Mouse (Mus musculus) adrenal gland, postnatal 10 days (tissue): ENCODE results near the gene Dmxl2. TPM values are rescaled to one million over a fixed set of nuclear protein-coding genes. Genes with fewer than 3 reads are reported as not detected.

Experiments used
- DNase-seq: peaks from one replicate; pipeline ENCODE4 v3.0.0; 2021; ENCODE audit warnings: mixed read lengths
- total RNA-seq, 2 experiments: library from RNA; stranded (reverse); gene quantifications; 2 replicates each; pipeline ENCODE4 v1.2.3; 2021

The Dmxl2 gene
- total RNA-seq, 2 experiments from 2014 or later = 11.7 to 15.2 TPM

DNA sequence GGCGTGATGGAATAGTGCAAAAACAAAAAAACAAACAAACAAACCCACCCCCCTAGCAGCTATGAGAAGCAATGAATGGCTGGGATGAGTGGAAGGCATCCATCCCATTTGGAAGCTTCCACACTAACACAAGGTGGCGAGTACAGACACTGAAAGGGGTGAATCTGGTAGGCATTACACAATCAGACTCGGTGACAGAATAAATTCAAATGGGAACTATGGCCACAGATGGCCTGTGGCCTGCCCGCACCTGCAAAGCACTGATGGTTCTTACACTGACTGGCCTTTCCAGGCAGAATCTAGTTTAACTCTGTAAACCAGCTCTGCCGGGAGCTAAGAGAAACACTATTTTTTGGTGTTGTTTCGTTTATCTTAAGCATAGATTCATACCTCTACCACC lies 2.1 kb downstream of the Dmxl2 start:
- no peak for DNase-seq

DNA sequence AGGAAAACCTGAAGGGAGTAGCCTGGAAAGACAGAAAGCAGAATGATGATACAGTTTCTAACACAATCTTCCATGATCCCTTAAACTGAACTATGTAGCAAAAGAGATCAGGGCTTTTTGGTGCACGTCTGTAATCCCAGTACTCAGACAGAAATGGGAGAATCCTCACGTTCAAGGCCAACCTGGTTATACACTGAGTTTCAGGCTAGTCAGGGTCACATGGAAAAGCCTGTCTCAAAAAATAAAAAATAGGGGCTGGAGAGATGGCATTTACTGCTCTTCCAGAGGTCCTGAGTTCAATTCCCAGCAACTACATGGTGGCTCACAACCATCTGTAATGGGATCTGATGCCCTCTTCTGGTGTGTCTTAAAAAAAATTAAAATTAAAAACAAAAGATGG lies 11.0 kb downstream of the Dmxl2 start:
- DNase-seq = no peak

DNA sequence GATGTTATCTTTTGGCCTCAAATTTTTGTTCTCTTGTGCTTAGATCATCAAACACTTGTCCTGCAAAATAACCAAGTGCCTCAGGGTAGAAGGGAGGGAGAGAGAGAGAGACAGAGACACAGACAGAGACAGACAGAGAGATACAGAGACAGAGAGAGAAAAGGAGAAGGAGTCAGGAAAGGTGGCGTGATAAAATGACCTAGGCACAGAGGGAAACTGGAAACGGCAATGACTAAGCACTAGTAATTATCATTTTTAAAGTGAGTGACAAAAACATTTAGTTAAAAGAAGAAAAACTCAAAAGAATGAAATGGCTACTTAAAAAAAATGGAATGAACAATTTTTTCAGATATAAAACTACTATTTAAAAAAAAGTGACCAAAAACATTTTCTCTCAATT lies 11.8 kb downstream of the Dmxl2 start:
- DNase-seq = no peak

DNA sequence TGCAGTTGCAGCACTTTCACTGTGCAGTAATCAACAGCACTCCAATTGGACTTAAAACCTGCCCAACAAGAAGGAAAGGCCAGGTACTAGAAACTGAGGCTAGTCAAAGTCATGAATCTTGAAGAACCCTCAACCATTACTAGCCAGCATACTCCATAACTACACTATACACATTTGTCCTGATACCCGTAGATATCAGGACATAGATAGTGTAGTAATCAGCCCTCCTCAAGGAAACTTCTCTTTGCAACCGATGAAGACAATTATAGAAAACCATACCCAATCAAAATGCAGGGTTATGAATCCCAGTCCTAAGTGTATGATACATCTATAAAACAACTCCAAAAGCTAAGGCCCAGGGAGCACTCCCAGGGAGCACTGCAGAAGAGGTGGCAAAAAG lies 16.5 kb downstream of the Dmxl2 start:
- no peak for DNase-seq

DNA sequence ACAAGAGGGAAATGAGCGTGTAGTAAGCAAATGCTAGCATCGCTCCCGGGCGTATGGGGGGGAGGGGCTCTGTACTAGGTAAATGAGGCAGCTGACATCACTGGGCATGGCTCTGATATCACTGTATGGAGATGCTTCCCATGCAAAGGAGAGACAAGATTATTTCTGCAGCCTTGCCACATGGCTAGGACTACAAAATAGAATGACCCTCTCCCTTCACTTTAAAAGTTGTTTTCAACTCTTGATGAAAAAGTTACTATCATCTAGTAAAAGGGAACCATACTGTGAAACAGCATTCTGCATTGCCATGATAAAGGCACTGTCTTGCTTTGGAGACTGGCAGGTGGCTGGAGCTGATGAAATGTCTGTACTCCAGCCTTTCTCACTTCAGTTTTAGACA lies 18.2 kb downstream of the Dmxl2 start:
- DNase-seq = no peak

DNA sequence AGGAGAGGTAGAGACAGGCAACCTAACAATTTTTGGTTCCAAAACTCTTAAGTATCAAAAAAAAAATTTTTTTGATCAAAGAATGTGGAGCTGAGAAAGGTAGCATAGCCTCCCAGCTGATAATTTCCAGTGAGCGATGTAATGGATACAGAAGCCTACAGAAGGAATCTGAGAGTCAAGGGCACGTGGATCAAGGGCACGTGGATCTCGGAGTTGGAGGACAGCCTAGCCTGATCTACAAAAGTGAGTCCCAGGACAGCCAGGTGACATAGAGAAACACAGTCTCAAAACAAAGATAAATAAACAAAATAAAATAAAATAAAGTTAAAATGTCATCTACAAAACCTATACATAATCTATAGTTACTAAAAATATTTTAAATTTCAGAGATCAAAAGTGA lies 18.7 kb downstream of the Dmxl2 start:
- no peak for DNase-seq

DNA sequence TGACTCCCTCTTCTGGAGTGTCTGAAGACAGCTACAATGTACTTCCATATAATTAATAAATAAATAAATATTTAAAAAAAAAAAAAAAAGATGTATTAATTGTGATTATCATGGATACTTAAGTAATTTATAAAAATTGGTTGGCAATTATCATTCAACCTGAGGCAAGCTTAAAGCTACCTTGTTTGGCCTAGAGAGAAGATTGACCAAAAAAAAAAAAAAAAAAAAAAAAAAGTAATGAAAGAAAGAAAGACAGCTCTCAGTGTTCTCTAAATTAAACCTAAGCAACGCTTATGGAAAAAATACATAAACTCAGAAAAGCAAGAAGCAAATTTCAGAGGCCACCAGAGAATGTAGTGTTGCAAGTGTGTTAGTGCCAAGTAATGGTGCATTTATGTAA lies 22.4 kb downstream of the Dmxl2 start:
- DNase-seq = no peak

DNA sequence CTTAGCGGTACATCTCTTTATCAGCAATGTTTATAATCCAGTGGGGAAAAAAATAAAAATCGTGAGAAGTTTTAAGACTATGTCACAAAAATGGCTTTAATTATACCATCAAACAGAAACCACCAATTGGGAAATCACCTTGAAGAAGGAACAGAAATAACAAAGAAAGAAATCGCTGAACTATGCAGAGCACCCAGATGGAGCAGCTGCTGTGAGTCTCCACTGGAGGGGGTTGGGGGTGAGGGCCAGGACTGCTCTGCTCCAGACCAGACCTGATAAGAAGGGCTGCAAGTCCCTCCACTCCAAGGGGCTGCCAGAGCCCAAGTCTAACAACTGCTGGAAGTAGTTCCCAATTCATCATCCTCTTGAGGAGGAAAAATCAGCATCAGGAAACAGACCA lies 23.3 kb downstream of the Dmxl2 start:
- no peak for DNase-seq

DNA sequence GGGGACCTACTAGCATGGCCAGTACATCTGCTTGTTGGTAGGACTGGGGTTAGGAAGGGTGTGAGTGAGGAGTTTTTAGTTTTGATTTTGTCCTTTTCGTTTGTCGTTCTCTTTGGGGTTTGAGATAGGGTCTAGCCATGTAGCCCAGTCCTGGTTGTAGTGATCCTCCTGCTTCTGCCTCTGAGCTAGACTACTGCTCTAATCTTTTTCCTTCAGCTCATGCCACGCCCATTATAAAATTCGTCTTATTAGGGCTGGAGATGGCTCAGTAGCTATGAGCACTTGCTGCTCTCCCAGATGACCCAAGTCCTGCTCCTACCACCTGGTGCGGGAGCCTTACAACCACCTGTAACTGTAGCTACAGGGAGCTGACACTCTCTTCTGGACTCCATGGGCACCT lies 26.9 kb downstream of the Dmxl2 start:
- no peak for DNase-seq

DNA sequence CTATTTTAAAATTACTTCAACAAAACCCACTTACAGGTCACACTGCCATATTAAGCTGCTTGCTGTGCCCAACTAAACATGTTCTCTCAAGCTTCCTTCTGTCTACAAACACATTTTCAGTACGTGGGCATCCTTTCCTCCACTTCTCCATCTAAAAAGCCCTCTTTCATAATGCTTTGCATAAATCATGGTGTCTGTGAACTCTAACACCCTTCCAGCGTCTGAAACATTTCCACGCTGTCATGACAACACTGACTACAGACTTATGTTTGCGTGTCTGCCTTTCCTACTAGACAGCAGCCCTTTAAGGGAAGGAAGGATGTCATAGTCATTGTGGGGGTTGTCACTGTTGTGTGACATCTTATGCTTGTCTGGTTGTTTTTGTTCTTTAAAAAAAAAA lies 27.4 kb downstream of the Dmxl2 start:
- no peak for DNase-seq

DNA sequence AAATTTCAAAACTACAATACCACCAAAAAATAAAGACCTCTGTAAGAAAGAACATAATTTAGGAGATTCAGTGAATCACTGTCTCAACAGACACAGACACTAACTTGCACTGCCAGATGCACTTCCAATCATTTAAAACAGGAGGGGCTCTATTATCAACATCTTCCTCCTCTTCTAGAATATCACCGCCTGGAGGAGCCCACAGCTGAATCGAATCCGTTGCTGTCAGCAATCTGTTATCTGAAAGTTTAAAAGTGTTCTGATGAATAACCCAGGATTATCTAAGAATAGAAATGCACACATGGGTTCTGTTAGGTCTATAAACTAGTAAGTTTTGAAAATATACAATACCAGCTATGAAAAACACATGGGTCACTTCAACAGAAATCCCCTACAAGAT lies 28.6 kb downstream of the Dmxl2 start:
- DNase-seq = no peak

DNA sequence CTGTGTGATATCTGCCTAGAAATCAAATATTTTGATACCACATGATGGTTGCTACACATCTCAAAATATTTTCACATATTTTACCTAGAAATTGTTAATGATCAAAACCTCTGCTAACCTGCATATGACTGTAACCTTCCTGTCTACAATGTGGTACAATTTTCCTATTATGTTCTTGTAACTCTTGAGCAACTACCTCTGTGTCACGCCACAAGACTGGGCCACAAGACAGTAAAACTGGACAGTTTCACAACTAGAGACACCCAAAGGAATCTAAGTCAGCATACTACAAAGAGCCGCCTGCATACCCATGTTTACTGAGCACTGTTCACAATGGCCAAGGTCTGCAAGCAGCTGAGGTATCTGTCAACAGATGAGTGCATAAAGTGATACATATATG lies 32.1 kb downstream of the Dmxl2 start:
- DNase-seq = no peak

DNA sequence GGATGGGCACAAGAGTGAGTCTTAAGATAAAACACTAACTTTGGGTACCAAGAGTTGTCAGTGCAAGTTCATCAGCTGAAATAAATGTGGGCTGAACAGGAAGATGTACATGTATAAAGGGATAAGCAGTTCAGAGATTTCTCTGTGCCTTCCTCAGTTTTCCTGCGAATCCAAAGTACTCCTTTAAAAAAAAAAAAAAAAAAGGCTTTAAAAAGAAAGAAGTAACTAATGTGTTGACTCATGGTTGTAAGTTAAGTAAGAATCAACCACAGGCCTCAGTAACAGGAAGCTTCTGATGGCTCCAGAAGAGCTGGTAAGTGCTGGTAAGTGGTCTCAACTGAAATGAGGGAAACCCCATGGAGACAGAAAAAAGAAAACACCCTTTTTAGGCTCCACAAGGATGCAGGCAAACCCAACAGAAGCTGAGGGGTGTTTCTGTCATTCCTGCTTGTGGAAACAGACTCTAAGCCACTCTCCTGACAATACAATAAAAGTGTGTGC lies 33.9 kb downstream of the Dmxl2 start:
- DNase-seq = no peak

DNA sequence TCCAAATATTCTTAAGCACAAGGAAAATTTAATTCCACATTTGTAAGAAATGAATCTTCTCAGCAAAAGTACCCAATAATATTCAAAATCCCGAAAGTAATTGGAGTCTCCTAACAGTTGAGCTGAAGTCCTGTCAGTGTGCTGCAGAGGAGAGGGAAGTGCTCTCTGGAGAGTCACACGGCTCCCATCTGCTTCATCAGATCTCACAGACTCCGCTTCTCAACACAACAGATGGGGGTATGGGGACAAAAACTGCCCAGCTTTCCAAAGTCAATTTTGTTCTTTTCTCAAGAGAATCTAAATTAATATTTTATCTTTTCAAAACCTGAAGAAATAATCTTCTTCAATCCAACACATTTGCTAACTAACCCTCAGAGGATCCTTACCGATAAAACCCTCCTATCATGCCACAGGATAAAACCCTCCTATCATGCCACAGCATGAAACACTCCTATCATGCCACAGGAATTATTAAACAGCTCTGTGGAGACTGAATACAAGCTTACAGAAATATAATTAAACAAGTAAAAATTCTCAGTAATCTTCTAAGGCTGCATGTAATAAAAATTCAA lies 37.9 kb downstream of the Dmxl2 start:
- no peak for DNase-seq

DNA sequence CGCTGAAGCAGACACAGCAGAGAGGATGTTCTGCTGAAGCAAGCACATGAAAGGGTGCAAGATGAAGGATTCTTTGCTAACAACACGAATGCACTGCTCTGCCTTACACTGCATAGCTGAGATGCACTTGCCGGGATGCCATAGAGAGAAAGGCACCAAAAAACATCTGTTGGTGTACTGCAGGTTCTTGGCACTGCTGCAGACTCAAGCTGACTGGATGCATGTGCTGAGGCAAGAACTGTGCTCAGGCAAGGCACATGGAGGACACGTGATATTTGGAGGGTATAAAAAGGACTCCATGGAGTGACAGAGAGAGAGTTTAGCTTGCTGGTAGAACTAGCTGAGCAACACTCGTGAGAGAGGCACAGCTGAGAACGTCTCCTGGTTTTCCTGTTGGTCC lies 62.4 kb downstream of the Dmxl2 start:
- no peak for DNase-seq

DNA sequence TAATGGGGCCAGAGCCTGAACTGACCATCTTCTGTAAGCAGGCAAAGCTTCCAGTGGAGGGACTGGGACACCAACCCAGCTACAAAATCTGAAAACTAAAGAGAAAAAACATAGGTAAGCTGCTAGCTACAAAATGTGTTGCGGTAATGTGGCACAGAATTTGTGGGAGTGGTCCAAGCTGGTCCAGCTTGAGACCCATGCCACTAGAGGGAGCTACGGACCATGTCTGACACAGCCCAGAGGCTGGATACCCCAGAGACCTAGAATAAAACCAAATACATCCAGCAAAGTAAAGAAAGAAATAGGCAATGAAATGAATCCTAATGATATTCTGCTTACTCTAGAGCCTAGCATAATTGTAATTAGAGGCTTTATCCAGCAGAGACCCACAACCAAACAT lies 63.2 kb downstream of the Dmxl2 start:
- DNase-seq = peak; percentile 56

DNA sequence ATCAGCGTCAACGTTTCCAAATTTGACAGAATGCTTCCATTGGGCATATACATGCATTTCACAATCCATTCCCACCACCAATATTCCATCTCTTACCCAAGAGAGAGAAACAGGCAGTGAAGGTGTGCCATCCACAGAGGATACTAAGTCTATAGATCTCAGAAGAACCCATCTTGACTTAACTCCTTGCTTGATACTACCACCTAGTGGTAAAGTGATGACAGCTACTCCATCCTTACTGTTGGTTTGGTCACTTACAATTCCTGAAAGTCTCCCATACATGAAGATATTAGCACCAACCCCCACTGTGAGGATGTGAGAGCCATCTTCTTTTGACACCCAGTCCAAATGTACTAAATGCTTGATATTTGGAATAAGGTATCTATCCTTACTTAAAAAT lies 85.2 kb downstream of the Dmxl2 start:
- DNase-seq = no peak

DNA sequence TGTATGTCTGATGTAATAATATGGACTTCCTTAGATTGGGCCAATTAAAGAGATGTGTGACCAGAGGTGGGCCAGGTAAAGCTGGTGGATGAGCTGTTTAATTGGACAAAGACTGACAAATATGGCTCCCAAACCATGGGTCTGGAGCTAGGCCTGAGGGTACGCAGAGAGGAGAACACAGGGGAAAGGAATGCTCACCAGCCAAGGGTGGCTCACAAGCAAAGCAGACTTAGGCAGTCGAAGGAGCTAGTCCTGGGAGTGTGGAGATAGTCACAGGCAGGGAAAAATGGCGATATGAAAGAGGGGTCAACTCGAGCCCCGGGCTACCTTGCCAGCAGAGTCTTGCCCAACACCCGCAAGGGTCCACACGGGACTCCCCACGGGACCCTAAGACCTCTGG lies 144.7 kb downstream of the Dmxl2 start:
- no peak for DNase-seq

DNA sequence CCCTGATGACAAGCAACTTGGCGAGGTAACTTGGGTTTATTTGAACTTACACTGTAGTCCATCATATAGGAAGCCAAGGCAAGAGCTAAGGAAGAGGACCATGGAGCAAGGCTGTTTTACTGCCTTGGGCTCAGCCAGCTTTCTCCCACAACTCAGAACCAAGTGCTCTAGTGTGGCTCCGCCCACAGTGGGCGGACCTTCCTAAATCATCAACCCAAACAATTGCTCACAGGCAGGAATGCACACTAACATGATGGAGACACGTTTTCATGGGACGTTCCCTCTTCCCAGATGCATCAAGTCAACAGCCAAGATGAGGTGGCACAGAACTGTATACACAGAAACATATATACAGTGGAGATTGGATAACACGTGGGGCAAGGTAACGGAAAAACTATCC lies 159.4 kb downstream of the Dmxl2 start:
- DNase-seq = no peak

DNA sequence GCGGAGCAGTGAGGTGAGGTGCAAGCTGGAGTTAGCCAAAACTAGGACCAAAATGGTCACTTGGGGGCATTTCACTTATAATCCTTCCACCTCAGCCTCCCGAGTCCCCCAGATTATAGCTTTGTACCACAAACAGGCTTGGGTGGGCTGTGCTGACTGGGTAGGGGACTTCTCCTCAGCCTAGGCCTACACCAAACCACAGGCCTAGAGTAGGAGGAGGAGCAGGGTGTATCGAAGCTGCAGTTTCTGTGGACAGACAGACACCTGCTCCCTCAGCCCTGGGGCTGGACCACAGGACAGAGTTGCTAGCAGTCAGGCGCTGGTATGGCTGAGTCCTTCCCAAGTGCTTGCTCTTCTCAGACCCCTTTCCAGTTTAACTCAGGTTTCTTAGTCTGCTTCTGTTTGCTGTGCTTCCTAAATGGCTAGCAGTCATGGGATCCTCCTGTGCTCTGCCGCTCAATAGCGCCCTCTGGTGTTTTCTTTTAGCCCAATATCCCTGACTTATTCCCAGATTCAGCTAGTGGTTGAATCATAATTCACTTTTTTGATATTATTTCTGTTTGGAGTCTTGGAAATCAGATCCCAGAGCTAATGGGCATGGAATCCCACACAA lies 164.8 kb downstream of the Dmxl2 start:
- DNase-seq = peak; percentile 66

DNA sequence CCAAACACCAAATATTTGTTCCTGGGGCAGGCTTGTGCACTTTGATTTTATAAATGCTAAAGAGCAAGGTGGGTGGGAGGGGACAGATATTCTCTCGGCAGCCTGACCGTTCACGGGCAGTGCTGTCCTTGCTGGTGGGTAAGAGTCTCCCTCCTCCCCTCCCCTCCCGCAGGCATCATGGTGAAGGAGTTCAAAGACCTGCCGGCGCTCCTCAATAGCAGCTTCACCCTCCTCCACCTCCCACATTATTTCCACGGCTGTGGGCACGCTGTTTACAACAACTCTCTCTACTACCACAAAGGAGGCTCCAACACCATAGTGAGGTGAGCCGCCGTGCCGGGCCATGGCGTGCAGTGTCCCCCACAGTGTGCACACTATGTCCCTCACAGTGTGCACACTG lies 165.8 kb downstream of the Dmxl2 start:
- no peak for DNase-seq

DNA sequence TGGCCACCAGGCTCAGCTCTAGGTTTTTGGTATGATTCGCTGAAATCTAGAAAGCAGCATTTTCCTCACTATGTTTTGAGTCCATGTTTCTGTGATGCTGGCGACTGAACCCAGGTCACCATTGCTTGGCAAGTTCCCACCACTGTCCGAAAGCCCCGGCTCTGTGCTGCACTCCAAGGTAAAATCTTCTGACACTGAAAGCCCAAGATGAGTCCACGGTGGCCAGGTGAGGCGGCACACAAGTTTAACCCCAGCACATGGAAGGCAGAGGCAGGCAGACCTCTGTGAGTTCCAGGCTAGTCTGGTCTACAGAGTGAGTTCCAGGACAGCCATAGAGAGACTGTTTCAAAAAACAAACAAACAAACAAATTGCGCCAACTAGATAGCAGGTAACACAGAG lies 172.2 kb downstream of the Dmxl2 start:
- DNase-seq = no peak

DNA sequence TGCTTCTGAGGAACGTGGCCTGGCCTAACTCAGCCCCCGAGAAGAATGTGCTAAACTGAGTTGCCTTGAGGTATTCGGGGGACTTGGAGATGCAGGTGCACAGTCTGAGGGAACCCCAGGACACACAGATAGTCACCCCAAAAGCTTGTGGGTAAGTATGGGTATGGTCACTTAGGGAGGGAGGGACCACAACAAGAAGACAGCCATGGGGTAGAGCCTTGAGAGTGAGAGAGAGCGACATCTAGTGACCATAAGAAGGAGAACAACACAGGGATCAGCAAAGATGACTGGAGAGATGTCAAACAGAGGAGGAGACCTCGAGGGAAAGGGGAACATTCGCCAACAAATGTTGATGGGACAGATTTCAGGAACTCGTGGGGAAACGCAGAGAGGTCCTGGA lies 178.0 kb downstream of the Dmxl2 start:
- DNase-seq = peak; percentile 17

DNA sequence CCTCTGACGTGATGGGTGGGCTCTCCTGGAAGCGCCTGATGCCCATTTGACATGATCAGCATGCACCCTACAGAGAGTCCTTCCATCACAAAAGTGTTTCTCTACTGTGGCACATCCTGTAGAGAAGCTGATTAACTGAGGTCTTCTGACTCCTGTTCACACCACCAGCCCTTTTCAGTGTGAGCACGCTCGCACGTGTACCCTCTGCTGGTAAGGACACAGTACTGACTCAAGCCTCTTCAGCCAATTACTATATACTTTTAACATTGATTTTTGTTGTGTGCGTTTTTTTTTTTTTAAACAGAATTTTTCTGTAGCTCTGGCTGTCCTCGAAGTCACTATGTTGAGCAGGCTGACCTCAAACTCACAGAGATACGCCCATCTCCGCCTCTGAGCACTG lies 185.1 kb downstream of the Dmxl2 start:
- no peak for DNase-seq
